Mouse (Mus musculus) neural tube, embryonic 12.5 days (tissue): ENCODE results near the gene Tcaf2. TPM values are rescaled to one million over a fixed set of nuclear protein-coding genes. Genes with fewer than 3 reads are reported as not detected.

ENCODE experiments used
- ATAC-seq: fragments of 200-750 bp; cut with Nextera tagmentation; 2 replicates; pipeline ENCODE4 v1.8.0; 2017; ENCODE audit warnings: low read depth, mild to moderate bottlenecking, moderate TSS enrichment, moderate library complexity; ENCODE audit not compliant: low FRiP score
- H3K27ac ChIP-seq: fragments of 300-500 bp; sonication (generic); 2 replicates; pipeline ENCODE4 v1.5.1; 2016
- H3K27me3 ChIP-seq: fragments of 300-500 bp; sonication (generic); replicated peaks from 2 replicates; pipeline ENCODE4 v1.6.1; 2016; ENCODE audit warnings: mild to moderate bottlenecking
- H3K36me3 ChIP-seq: fragments of 300-500 bp; sonication (generic); 2 replicates; pipeline ENCODE4 v1.6.1; 2016; ENCODE audit warnings: mild to moderate bottlenecking
- H3K4me1 ChIP-seq: fragments of 300-500 bp; sonication (generic); 2 replicates; pipeline ENCODE4 v1.6.1; 2016
- H3K4me2 ChIP-seq: fragments of 300-500 bp; sonication (generic); replicated peaks from 2 replicates; pipeline ENCODE4 v1.6.1; 2016; ENCODE audit warnings: mild to moderate bottlenecking
- H3K4me3 ChIP-seq: fragments of 300-500 bp; sonication (generic); 2 replicates; pipeline ENCODE4 v1.5.1; 2016
- H3K9ac ChIP-seq: fragments of 300-500 bp; sonication (generic); 2 replicates; pipeline ENCODE4 v1.6.1; 2016; ENCODE audit warnings: mild to moderate bottlenecking
- H3K9me3 ChIP-seq: fragments of 300-500 bp; sonication (generic); 2 replicates; pipeline ENCODE4 v1.6.1; 2016; ENCODE audit warnings: mild to moderate bottlenecking
- WGBS: fragments of 180-500 bp; shearing (Covaris S2); methylation state at CpG from one replicate; pipeline ENCODE4 v1.1.7; 2016; 5-methylcytosine and 5-hydroxymethylcytosine counted together
- polyA plus RNA-seq: library from polyadenylated mRNA; unstranded; fragments of >200 nt; fragmentation: Nextera tagmentation; extraction: Ambion mirVana; gene quantifications from 2 replicates; pipeline ENCODE4 v1.2.1, GENCODE M21; 2016

Tcaf2 gene
- polyA plus RNA-seq: 3.5 and 4.5 TPM in 2 replicates

DNA sequence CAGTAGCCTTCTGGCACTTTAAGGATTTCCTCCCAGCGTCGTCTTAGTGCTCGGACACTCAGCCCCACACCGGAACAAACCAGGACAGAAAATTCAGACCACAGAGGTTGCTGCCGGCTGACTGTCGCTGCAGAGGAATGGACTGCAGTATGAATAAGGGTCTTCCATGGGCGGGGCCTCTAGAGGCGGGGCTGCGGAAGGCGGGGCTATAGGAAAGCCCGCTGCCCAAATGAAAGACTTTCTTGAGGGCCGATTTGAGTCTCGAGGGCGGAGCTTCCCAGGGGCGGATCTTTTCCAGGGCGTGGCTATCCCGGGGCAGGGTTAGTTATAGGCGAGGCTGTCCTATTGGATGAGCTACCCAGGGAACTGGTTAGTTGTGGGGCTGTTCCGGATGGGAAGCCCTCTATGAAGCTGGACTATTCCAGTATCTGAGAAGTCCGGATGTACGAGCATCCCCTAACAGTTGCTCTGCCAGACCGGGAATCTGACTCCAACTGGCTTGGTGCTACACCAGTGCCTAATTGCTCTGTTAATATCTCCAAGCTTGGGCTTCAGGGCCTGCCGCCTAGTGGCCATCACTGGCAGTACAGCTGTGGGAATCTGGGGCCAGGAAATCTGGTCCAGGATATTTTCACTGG lies at the start of gene Tcaf2:
TSS of gene Tcaf2 (minus strand) at position 343 of the 638 bp plus-strand sequence.
- 0 out of 2 replicates have a peak within 1 kb of the TSS, but pooled peaks have one; percentile 5 for H3K9ac ChIP-seq
- no peaks in the 10 kb centered on the region for H3K36me3 ChIP-seq
- peak; percentile 98 for ATAC-seq
- no peaks in the 10 kb centered on the region for H3K9me3 ChIP-seq
- no peaks in the 10 kb centered on the region; the same call in 1 of the 2 replicates for H3K4me1 ChIP-seq
- WGBS: under 1% methylated on average over 23 of the region's 23 CpGs
- peak within 1 kb of the TSS; percentile 31 for H3K4me3 ChIP-seq
- peak within 1 kb of the TSS; percentile 59 for H3K4me2 ChIP-seq
- no peak within 1 kb of the TSS for H3K27ac ChIP-seq
- no peaks in the 10 kb centered on the region for H3K27me3 ChIP-seq

- Histone ChIP-seq H3K4me1 (peaks cover 9% of the 10 kb centered on the region), H3K4me3 (peak overlapping the region; percentile 57), H3K4me2 (peak overlapping the region; percentile 77), H3K27me3 (no peaks in the 10 kb centered on the region), H3K9me3 (no peaks in the 10 kb centered on the region), H3K27ac (peak overlapping the region; percentile 95), H3K36me3 (peaks cover under 1% of the 10 kb centered on the region; the same call in 1 of the 2 replicates), H3K9ac (peak overlapping the region; percentile 77)
- ATAC-seq: peak; percentile 93
- WGBS: under 1% methylated on average over 32 of the region's 32 CpGs
Measured at GRCm38 (mm10) chr6:42692517-42693190, 47.6 kb upstream of the Tcaf2 start.

GRCm38 (mm10) chr6:42692154-42692516 lies 47.1 kb upstream of the Tcaf2 start:
- ATAC-seq: peak; percentile 89
- Histone ChIP-seq H3K4me1 (peaks cover 9% of the 10 kb centered on the region), H3K9me3 (no peaks in the 10 kb centered on the region), H3K9ac (peak overlapping the region; percentile 77), H3K36me3 (no peaks in the 10 kb centered on the region; the same call in 1 of the 2 replicates), H3K27me3 (no peaks in the 10 kb centered on the region), H3K4me3 (peak overlapping the region; percentile 57), H3K4me2 (peak overlapping the region; percentile 77), H3K27ac (peak overlapping the region; percentile 95)
- 0% methylated on average over 9 of the region's 10 CpGs for WGBS

DNA sequence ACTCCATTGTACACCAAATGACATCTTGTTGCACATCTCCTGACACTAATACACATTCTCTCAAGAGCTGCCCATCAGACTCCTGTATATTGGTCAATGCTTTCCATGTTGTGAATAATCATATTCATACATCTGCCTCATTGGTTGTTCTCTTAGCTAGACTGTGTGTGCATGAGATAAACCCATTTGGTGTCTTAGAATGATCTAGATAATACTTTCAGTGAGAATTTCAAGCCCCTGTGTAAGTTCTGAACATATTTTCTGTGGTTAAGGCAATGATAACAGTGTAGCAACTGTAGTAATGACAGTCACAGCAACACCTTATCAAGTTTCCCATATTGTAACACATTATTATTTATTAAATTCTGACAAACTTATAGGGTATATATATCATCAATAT lies 44.7 kb upstream of the Tcaf2 start:
- Histone ChIP-seq H3K9ac (no peak overlapping the region), H3K36me3 (peaks cover 20% of the 10 kb centered on the region), H3K27me3 (no peaks in the 10 kb centered on the region), H3K4me3 (no peak overlapping the region), H3K4me2 (no peak overlapping the region), H3K9me3 (no peaks in the 10 kb centered on the region), H3K27ac (no peak overlapping the region), H3K4me1 (peaks cover 9% of the 10 kb centered on the region)
- no peak for ATAC-seq

DNA sequence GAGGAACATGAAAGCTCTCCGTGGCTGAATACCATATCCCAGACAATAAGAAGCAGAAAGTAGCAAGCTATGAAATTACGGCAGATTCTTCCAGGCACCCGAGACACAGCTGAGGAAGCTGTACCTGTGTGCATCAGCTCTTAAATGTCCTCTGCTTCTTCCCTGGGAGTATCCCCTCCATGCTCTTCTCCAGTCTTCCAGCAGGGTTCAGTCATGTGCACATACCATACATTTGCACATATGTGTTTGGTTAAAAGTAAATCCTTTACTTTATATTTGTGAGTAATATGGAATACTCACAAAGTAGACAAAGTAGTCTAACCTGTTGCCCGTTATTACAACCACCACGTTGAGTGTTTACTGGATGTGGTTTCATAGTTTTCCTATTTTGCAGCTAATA lies 42.9 kb upstream of the Tcaf2 start:
- peaks cover 26% of the 10 kb centered on the region for H3K36me3 ChIP-seq
- 92% methylated on average over 5 of the region's 5 CpGs for WGBS

DNA sequence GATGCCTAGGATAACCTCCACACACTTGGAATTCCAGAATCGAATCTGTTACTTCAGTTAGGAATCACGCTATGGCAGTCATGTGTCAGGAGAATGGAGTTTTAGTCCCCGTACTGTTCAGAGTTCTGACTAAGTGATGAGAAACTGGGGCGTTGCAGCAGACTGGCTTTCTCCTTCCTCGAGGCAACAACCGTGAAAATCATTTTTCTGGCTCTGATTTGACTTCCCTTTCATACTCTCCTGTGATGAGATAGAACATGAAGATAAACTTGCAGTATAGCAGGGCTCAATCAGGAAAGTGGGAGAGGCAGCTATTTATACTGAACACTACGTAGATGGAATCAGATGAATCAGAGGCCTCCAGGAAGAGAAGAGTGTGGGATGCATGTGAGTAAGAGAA lies 35.0 kb upstream of the Tcaf2 start:
- peaks cover 61% of the 10 kb centered on the region for H3K36me3 ChIP-seq
- no peak for ATAC-seq
- no peaks in the 10 kb centered on the region for H3K9me3 ChIP-seq
- no peaks in the 10 kb centered on the region for H3K4me1 ChIP-seq
- no peak overlapping the region for H3K9ac ChIP-seq
- no peak overlapping the region for H3K4me2 ChIP-seq
- no peaks in the 10 kb centered on the region for H3K27me3 ChIP-seq
- H3K27ac ChIP-seq: no peak overlapping the region
- no peak overlapping the region for H3K4me3 ChIP-seq
- 94% methylated on average over 7 of the region's 7 CpGs for WGBS

More for the DNA sequence above, 42.9 kb upstream of the Tcaf2 start:
- H3K9ac ChIP-seq: no peak overlapping the region
- no peaks in the 10 kb centered on the region for H3K9me3 ChIP-seq
- H3K4me2 ChIP-seq: no peak overlapping the region
- H3K4me1 ChIP-seq: peaks cover 9% of the 10 kb centered on the region
- H3K27ac ChIP-seq: no peak overlapping the region
- no peak for ATAC-seq
- no peak overlapping the region for H3K4me3 ChIP-seq
- H3K27me3 ChIP-seq: no peaks in the 10 kb centered on the region

DNA sequence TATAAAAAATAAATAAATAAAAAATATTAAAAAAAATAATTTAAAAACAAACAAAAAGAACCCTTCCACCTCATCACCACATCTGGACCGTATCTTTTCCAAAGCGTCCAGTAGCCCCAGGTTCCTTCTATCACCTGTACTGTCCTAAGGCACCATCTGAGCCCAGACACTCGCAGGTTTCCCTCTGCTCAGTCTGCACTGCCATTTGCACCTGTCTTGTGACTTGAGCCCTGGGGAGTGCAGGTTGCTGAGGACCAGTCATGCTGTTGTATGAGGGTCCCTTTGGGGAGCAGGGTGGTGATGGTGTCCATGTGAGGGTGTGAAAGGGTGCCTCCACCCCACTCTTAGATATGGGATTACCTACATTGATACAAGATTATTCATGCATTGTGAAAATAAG lies 31.0 kb upstream of the Tcaf2 start:
- Histone ChIP-seq H3K27ac (no peak overlapping the region), H3K27me3 (no peaks in the 10 kb centered on the region), H3K4me1 (no peaks in the 10 kb centered on the region), H3K4me2 (no peak overlapping the region), H3K9ac (no peak overlapping the region), H3K9me3 (no peaks in the 10 kb centered on the region), H3K36me3 (peaks cover 84% of the 10 kb centered on the region), H3K4me3 (no peak overlapping the region)
- WGBS: 95% methylated on average over 3 of the region's 3 CpGs
- ATAC-seq: no peak

GRCm38 (mm10) chr6:42671767-42672166 lies 26.7 kb upstream of the Tcaf2 start:
- Histone ChIP-seq H3K4me1 (no peaks in the 10 kb centered on the region), H3K4me2 (no peak overlapping the region), H3K9me3 (no peaks in the 10 kb centered on the region), H3K36me3 (peaks cover 55% of the 10 kb centered on the region), H3K9ac (no peak overlapping the region), H3K27ac (no peak overlapping the region), H3K27me3 (no peaks in the 10 kb centered on the region), H3K4me3 (no peak overlapping the region)
- no peak for ATAC-seq
- 84% methylated on average over 1 of the region's 1 CpGs for whole genome bisulfite sequencing

DNA sequence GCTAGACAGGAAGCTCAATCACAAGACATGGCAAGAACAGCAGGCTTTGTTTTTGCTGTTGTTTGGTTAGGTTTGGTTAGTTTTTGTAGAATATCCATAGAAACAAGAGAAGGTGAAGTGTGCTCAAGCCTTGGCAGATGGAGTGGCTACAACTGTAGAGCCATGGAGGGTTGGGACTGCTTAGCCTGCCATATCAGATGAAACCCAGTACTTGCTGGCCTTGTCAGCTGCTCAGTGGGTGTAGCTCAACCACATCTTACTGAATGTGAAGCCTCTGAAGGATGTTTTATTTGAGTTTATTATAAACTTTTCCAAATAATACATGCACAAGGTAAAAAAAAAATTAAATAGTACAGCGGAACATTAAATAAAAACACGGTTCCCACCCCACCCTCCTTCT lies 22.7 kb upstream of the Tcaf2 start:
- Histone ChIP-seq H3K9me3 (no peaks in the 10 kb centered on the region), H3K9ac (no peak overlapping the region), H3K4me3 (no peak overlapping the region), H3K27me3 (no peaks in the 10 kb centered on the region), H3K4me1 (no peaks in the 10 kb centered on the region), H3K27ac (no peak overlapping the region), H3K36me3 (peaks cover 16% of the 10 kb centered on the region), H3K4me2 (no peak overlapping the region)
- WGBS: 90% methylated on average over 2 of the region's 2 CpGs
- ATAC-seq: no peak

DNA sequence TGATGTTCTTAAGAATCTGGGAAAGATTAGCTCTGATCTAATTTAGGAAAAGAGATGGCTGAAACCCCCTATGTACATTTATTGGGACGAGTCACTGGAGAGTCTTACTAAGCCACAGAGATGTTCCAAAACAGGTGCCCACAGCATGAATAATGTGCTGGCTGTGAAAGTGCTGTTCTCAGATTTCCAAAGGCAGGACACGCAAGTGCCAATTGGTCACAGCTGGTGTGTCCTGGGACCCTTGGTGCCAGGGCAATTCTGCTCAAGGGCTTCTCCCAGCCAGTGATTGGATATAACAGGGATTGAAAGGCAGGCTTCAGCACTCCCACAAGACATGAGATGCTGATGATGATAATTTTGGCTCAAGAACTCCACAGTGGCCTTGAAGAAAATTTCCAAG lies 16.7 kb upstream of the Tcaf2 start:
- Histone ChIP-seq H3K4me3 (no peak overlapping the region), H3K9ac (no peak overlapping the region), H3K36me3 (no peaks in the 10 kb centered on the region), H3K4me1 (no peaks in the 10 kb centered on the region), H3K9me3 (no peaks in the 10 kb centered on the region), H3K4me2 (no peak overlapping the region), H3K27ac (no peak overlapping the region), H3K27me3 (no peaks in the 10 kb centered on the region)
- 68% methylated on average over 2 of the region's 2 CpGs for WGBS
- ATAC-seq: no peak

- Histone ChIP-seq H3K36me3 (no peaks in the 10 kb centered on the region), H3K9me3 (no peaks in the 10 kb centered on the region), H3K4me3 (no peak overlapping the region), H3K9ac (no peak overlapping the region), H3K27me3 (no peaks in the 10 kb centered on the region), H3K27ac (no peak overlapping the region), H3K4me2 (no peak overlapping the region), H3K4me1 (no peaks in the 10 kb centered on the region)
- ATAC-seq: no peak
- 93% methylated on average over 5 of the region's 5 CpGs for WGBS
Measured at GRCm38 (mm10) chr6:42634393-42634792, 10.7 kb downstream of the Tcaf2 start.

- no peak overlapping the region for H3K4me3 ChIP-seq
- no peak overlapping the region for H3K27ac ChIP-seq
- no peak for ATAC-seq
- H3K27me3 ChIP-seq: no peaks in the 10 kb centered on the region
- H3K4me2 ChIP-seq: no peak overlapping the region
- H3K36me3 ChIP-seq: no peaks in the 10 kb centered on the region
- no peaks in the 10 kb centered on the region for H3K4me1 ChIP-seq
- WGBS: 76% methylated on average over 4 of the region's 4 CpGs
- no peaks in the 10 kb centered on the region for H3K9me3 ChIP-seq
- H3K9ac ChIP-seq: no peak overlapping the region
Measured at GRCm38 (mm10) chr6:42631395-42631794, 13.7 kb downstream of the Tcaf2 start.

DNA sequence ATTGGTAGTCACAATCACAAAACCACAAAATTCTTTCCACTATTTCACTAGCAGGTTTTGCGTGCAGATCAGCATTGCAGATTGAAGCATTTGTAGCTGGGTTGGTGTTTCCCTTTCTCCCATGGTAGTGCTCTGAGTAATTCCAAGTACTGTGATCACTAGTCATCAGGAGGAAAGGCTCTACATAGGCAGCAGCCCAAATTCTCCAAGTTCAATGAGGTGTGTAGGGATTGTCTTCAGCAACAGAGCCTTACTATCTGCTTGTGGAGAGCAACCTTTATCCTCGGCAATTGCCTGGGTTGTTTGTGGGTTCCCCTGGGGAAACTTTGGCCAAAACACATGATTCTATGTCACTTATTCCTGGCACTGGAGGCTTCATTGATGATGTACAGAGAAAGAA lies 28.1 kb downstream of the Tcaf2 start:
- no peaks in the 10 kb centered on the region for H3K27me3 ChIP-seq
- WGBS: 79% methylated on average over 2 of the region's 2 CpGs
- H3K4me3 ChIP-seq: no peak overlapping the region
- H3K9me3 ChIP-seq: no peaks in the 10 kb centered on the region
- no peak overlapping the region for H3K4me2 ChIP-seq
- H3K9ac ChIP-seq: no peak overlapping the region
- ATAC-seq: no peak
- no peaks in the 10 kb centered on the region for H3K4me1 ChIP-seq
- H3K27ac ChIP-seq: no peak overlapping the region
- no peaks in the 10 kb centered on the region for H3K36me3 ChIP-seq
